Mouse (Mus musculus): ENCODE results near the gene Cib1. TPM values are rescaled to one million over a fixed set of nuclear protein-coding genes. Genes with fewer than 3 reads are reported as not detected.

Gene Cib1
- polyA plus RNA-seq, 1 experiment from 2014 or later, result 141 TPM

DNA sequence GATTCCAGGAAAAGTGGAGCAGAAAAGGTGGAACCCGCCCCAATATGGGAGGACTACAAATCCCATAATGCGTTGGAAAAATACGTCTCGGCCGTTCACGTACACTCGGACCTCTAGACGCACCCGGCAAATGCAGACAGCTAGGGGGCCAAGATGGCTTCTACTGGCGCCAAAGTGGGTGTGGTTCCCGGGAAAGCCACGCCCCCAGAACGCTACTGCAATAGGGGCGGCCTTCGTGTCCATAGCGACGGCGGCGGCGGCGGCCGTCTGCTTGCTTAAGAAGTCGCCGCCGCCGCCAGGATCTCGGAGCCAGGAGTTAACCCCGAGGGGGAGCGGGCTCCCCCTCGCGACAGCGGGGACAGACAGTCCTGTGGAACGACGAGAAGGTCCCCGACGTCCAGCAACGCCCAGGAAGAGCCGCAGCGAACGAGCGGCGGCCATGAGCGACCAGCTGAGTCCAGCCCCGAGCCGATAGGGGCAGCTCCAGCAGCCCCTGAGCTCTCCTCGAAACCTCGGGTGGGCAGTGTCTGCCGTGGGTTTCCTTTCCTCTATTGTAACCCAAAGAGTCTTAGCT, 13.6 kb upstream of the Cib1 start, which contains the start of gene Ttll13:
Gene Ttll13, plus strand, starts transcription at position 229 of the 574 bp plus-strand sequence.
- no peaks in the 10 kb centered on the region for H3K27me3 ChIP-seq (ENCODE audit: control insufficient read depth, insufficient read depth, low read length)
- peak; percentile 99 for ATAC-seq (ENCODE audit: insufficient read depth, low FRiP score)
- H3K4me1 ChIP-seq (ENCODE audit: control insufficient read depth, insufficient read depth, low read length), result no peaks in the 10 kb centered on the region; the same call in 1 of the 2 replicates
- H3K4me2 ChIP-seq (ENCODE audit: low read depth, low read length), result peak within 1 kb of the TSS; percentile 70
- WGBS, result under 1% methylated on average over 48 of the region's 48 CpGs
- H3K27ac ChIP-seq (ENCODE audit: low read length), result peak within 1 kb of the TSS; percentile 88
- H3K36me3 ChIP-seq (ENCODE audit: control insufficient read depth, insufficient read depth, low read length), result no peaks in the 10 kb centered on the region
- H3K9ac ChIP-seq (ENCODE audit: low read length), result peak within 1 kb of the TSS; percentile 86
- peak within 1 kb of the TSS; percentile 68 for H3K4me3 ChIP-seq (replicated peaks; ENCODE audit: low read length)
- H3K9me3 ChIP-seq (replicated peaks; ENCODE audit: control insufficient read depth, low read length), result no peaks in the 10 kb centered on the region

DNA sequence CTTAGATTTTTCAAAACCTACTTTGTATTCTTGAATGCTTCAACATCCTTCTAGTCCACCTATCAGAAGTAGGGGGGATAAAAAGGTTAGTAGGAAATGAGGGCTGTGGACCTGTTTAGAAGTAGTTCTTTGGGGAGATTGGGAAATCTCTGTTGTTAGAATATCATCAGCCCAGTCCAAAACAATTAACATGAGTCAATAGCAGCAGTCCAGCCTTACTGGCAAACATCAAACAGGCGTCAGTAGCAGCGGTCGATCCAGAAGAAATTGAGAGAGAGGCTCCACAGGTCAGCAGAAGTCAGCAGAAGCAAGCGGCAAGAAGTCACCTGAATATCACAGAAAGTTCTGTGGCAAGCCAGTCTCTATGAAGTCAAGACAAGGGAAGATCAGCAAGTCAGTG, 12.2 kb upstream of the Cib1 start:
- Histone ChIP-seq H3K4me3 (replicated peaks; ENCODE audit: low read length) (no peak overlapping the region), H3K27ac (ENCODE audit: low read length) (no peak overlapping the region), H3K27me3 (ENCODE audit: control insufficient read depth, insufficient read depth, low read length) (no peaks in the 10 kb centered on the region), H3K4me1 (ENCODE audit: control insufficient read depth, insufficient read depth, low read length) (no peaks in the 10 kb centered on the region), H3K36me3 (ENCODE audit: control insufficient read depth, insufficient read depth, low read length) (no peaks in the 10 kb centered on the region), H3K4me2 (ENCODE audit: low read depth, low read length) (no peak overlapping the region), H3K9ac (ENCODE audit: low read length) (no peak overlapping the region), H3K9me3 (replicated peaks; ENCODE audit: control insufficient read depth, low read length) (no peaks in the 10 kb centered on the region)
- no peak for ATAC-seq (ENCODE audit: insufficient read depth, low FRiP score)
- 90% methylated on average over 4 of the region's 4 CpGs for WGBS

DNA sequence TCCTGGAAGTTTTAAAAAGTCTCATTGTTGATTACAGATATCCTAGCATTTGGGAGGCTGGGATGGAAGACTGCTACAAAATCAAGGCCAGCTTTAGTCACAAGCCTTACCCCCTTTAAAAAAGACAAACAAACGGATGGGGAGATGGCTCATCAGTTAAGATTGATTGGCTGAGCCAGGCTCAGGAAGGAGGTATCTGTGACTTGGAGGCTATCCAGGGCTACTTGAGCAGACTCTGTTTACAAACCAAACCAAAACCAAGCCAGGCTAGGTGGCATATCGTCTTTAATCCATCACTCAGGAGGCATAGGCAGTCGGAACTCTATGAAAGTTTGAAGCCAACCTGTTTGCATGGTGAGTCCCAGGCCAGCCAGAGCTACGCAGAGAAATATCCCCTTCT, 9.0 kb upstream of the Cib1 start:
- Histone ChIP-seq H3K27ac (ENCODE audit: low read length) (no peak overlapping the region), H3K9ac (ENCODE audit: low read length) (no peak overlapping the region), H3K4me2 (ENCODE audit: low read depth, low read length) (no peak overlapping the region), H3K36me3 (ENCODE audit: control insufficient read depth, insufficient read depth, low read length) (peaks cover 9% of the 10 kb centered on the region; the same call in 1 of the 2 replicates), H3K27me3 (ENCODE audit: control insufficient read depth, insufficient read depth, low read length) (no peaks in the 10 kb centered on the region), H3K4me1 (ENCODE audit: control insufficient read depth, insufficient read depth, low read length) (no peaks in the 10 kb centered on the region), H3K9me3 (replicated peaks; ENCODE audit: control insufficient read depth, low read length) (no peaks in the 10 kb centered on the region), H3K4me3 (replicated peaks; ENCODE audit: low read length) (no peak overlapping the region)
- 63% methylated on average over 4 of the region's 4 CpGs for whole genome bisulfite sequencing
- ATAC-seq (ENCODE audit: insufficient read depth, low FRiP score), result no peak

DNA sequence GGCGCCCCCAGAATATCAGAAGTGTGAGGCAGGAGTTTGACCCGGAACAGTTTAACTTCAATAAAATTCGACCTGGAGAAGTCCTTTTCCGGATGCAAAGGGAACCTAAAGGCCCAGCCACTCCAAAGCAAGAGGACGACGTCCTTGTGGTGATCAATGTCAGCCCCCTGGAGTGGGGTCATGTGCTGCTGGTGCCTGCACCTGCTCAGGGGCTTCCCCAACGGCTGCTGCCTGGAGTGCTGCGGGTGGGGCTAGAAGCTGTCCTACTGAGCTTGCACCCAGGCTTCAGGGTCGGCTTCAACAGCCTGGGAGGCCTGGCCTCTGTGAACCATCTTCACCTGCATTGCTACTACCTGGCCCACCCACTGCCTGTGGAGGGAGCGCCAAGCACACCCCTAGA, 5.9 kb upstream of the Cib1 start:
- Histone ChIP-seq H3K27me3 (ENCODE audit: control insufficient read depth, insufficient read depth, low read length) (no peaks in the 10 kb centered on the region), H3K4me3 (replicated peaks; ENCODE audit: low read length) (no peak overlapping the region), H3K36me3 (ENCODE audit: control insufficient read depth, insufficient read depth, low read length) (peaks cover 9% of the 10 kb centered on the region; the same call in 1 of the 2 replicates), H3K4me2 (ENCODE audit: low read depth, low read length) (no peak overlapping the region), H3K4me1 (ENCODE audit: control insufficient read depth, insufficient read depth, low read length) (peaks cover 5% of the 10 kb centered on the region; the same call in 1 of the 2 replicates), H3K9me3 (replicated peaks; ENCODE audit: control insufficient read depth, low read length) (no peaks in the 10 kb centered on the region), H3K27ac (ENCODE audit: low read length) (no peak overlapping the region), H3K9ac (ENCODE audit: low read length) (no peak overlapping the region)
- no peak for ATAC-seq (ENCODE audit: insufficient read depth, low FRiP score)
- 85% methylated on average over 10 of the region's 10 CpGs for WGBS

DNA sequence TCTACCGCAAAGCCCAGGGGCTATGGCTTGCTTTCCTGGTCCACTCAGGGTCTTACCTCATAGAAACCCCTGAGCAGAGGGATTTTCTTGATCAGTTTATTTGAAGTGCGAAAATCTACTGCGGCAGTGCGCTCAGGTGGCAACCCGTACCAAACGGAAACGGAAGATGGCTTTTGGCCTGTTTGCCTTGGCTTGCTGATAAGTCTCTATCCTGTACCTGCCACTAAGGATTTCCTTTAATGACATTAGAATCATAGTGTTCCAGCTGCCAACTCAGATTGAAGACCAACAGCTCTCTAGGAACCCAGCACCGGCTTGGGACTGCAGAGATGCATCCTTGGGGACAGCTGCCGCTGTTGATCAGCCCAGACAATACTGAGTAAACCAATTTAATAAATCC, 1.2 kb upstream of the Cib1 start:
- ATAC-seq (ENCODE audit: insufficient read depth, low FRiP score), result no peak
- peaks cover 5% of the 10 kb centered on the region; the same call in 1 of the 2 replicates for H3K4me1 ChIP-seq (ENCODE audit: control insufficient read depth, insufficient read depth, low read length)
- H3K36me3 ChIP-seq (ENCODE audit: control insufficient read depth, insufficient read depth, low read length), result peaks cover 5% of the 10 kb centered on the region; the same call in 1 of the 2 replicates
- peak overlapping the region; percentile 65 for H3K4me2 ChIP-seq (ENCODE audit: low read depth, low read length)
- WGBS, result 68% methylated on average over 9 of the region's 9 CpGs
- peak overlapping the region; percentile 84 for H3K4me3 ChIP-seq (replicated peaks; ENCODE audit: low read length)
- peak overlapping the region; percentile 46; the same call in 1 of the 2 replicates for H3K9ac ChIP-seq (ENCODE audit: low read length)
- no peaks in the 10 kb centered on the region for H3K9me3 ChIP-seq (replicated peaks; ENCODE audit: control insufficient read depth, low read length)
- no peaks in the 10 kb centered on the region for H3K27me3 ChIP-seq (ENCODE audit: control insufficient read depth, insufficient read depth, low read length)
- H3K27ac ChIP-seq (ENCODE audit: low read length), result no peak overlapping the region

DNA sequence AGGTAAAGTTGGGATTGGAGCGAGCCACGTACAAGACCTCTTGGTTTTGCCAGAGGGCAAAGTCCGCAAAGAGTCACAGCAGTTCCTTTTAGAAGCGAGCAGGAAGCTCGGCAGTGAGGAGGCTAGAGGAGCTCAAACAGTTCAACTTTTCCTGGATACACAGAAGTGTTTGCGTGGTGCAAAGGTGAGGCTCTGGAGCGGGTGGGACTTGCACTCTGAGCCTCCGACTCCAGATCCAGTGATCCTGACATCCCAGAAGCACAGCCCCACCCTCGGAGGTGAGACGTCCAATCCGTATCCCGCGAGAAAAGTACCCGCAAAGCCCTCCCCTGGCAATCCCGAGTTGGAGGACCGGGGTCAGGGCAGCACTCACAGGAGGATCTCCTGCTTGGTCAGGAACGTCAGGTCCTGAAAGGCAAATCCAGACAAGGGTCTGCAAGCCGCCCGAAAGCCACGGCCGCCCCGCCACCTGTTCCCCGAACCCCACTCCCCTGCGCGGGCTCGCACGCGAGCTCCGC, 583 bp downstream of the Cib1 start:
- under 1% methylated on average over 29 of the region's 29 CpGs for WGBS

DNA sequence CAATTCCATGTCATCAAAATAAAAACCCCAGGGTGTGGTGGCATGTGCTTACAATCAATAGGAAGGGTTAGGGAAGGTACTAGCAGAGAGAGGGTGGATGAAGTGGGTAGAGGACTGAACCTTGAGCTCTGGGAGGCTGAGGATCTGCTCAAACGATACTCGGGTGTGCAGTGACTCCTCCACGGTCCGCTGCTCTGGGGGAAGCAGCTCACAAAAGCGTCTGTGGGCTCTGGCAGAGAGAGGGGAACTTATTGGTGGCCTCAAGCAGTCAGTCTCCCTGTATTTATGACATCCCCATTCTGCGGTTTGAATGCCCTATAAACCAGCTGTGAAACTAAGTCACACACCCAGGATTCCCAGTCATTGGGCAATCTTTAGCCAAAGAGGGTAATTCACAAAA, 2.4 kb downstream of the Cib1 start:
- H3K4me3 ChIP-seq (replicated peaks; ENCODE audit: low read length), result no peak overlapping the region

More for the DNA sequence above, 583 bp downstream of the Cib1 start:
- peak; percentile 49 for ATAC-seq (ENCODE audit: insufficient read depth, low FRiP score)
- peak overlapping the region; percentile 74 for H3K9ac ChIP-seq (ENCODE audit: low read length)
- H3K4me2 ChIP-seq (ENCODE audit: low read depth, low read length), result peak overlapping the region; percentile 65
- H3K27me3 ChIP-seq (ENCODE audit: control insufficient read depth, insufficient read depth, low read length), result no peaks in the 10 kb centered on the region
- no peaks in the 10 kb centered on the region for H3K36me3 ChIP-seq (ENCODE audit: control insufficient read depth, insufficient read depth, low read length)
- no peaks in the 10 kb centered on the region for H3K9me3 ChIP-seq (replicated peaks; ENCODE audit: control insufficient read depth, low read length)
- H3K4me1 ChIP-seq (ENCODE audit: control insufficient read depth, insufficient read depth, low read length), result peaks cover 5% of the 10 kb centered on the region; the same call in 1 of the 2 replicates
- H3K27ac ChIP-seq (ENCODE audit: low read length), result peak overlapping the region; percentile 89
- peak overlapping the region; percentile 84 for H3K4me3 ChIP-seq (replicated peaks; ENCODE audit: low read length)

DNA sequence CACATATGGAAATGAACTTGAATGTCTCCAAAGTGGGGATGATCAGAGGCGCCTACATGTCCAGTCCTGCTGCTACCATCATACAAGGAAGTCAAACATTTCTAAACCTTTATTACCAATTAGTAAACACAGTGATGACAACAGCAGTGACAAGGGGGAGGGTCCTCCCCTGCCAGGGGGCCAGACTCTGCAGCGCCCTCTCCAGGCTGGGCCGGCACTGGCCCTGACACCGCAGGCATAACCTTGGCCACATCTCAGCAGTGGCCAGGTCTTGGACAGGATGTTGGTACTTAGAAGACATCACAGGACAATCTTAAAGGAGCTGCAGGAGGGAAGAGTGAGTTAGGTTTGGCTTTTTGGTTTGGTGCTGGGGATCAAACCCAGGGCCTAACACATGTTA, 5.5 kb downstream of the Cib1 start:
- H3K27ac ChIP-seq (ENCODE audit: low read length), result peak overlapping the region; percentile 34; the same call in 1 of the 2 replicates
- 92% methylated on average over 4 of the region's 4 CpGs for WGBS

More for the DNA sequence above, 2.4 kb downstream of the Cib1 start:
- Histone ChIP-seq H3K9me3 (replicated peaks; ENCODE audit: control insufficient read depth, low read length) (no peaks in the 10 kb centered on the region), H3K9ac (ENCODE audit: low read length) (no peak overlapping the region), H3K4me2 (ENCODE audit: low read depth, low read length) (no peak overlapping the region), H3K36me3 (ENCODE audit: control insufficient read depth, insufficient read depth, low read length) (no peaks in the 10 kb centered on the region), H3K27ac (ENCODE audit: low read length) (no peak overlapping the region), H3K4me1 (ENCODE audit: control insufficient read depth, insufficient read depth, low read length) (peaks cover 5% of the 10 kb centered on the region; the same call in 1 of the 2 replicates), H3K27me3 (ENCODE audit: control insufficient read depth, insufficient read depth, low read length) (no peaks in the 10 kb centered on the region)
- 77% methylated on average over 6 of the region's 6 CpGs for WGBS
- ATAC-seq (ENCODE audit: insufficient read depth, low FRiP score), result no peak

DNA sequence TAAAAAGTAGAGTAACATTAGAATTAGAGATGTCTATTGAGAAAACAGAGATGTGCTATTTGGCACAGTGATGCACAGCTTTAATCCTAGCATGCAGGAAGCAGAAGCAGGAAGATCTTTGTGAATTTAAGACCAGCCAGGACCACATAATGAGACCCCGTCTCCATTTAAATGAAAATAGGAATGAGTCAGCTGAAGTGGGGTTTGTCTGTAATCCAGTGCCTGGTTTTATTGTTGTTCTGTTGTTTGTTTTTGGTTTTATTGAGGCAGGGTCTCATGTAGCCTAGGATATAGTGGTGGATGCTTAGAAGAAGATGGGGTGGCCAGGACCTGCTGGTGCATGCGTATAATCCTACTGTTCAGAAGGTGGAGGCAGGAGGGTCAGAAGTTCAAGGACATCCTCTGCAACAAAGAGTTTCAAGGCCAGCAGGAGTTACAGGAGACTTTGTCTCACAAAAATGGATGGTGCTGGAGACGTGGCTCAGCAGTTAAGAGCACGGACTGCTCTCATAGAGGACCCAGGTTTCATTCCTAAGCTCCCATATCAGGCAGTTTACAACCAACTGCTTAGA, 11.3 kb downstream of the Cib1 start:
- Histone ChIP-seq H3K9ac (ENCODE audit: low read length) (no peak overlapping the region), H3K9me3 (replicated peaks; ENCODE audit: control insufficient read depth, low read length) (no peaks in the 10 kb centered on the region), H3K4me2 (ENCODE audit: low read depth, low read length) (no peak overlapping the region), H3K36me3 (ENCODE audit: control insufficient read depth, insufficient read depth, low read length) (peaks cover 33% of the 10 kb centered on the region), H3K4me3 (replicated peaks; ENCODE audit: low read length) (no peak overlapping the region), H3K27ac (ENCODE audit: low read length) (no peak overlapping the region), H3K4me1 (ENCODE audit: control insufficient read depth, insufficient read depth, low read length) (no peaks in the 10 kb centered on the region), H3K27me3 (ENCODE audit: control insufficient read depth, insufficient read depth, low read length) (no peaks in the 10 kb centered on the region)
- 85% methylated on average over 4 of the region's 4 CpGs for WGBS
- ATAC-seq (ENCODE audit: insufficient read depth, low FRiP score), result no peak

More for the DNA sequence above, 5.5 kb downstream of the Cib1 start:
- Histone ChIP-seq H3K9ac (ENCODE audit: low read length) (no peak overlapping the region), H3K27me3 (ENCODE audit: control insufficient read depth, insufficient read depth, low read length) (no peaks in the 10 kb centered on the region), H3K4me2 (ENCODE audit: low read depth, low read length) (no peak overlapping the region), H3K36me3 (ENCODE audit: control insufficient read depth, insufficient read depth, low read length) (0 out of 2 replicates have a peak, but pooled peaks cover 4% of the 10 kb centered on the region), H3K9me3 (replicated peaks; ENCODE audit: control insufficient read depth, low read length) (no peaks in the 10 kb centered on the region), H3K4me1 (ENCODE audit: control insufficient read depth, insufficient read depth, low read length) (no peaks in the 10 kb centered on the region), H3K4me3 (replicated peaks; ENCODE audit: low read length) (no peak overlapping the region)
- no peak for ATAC-seq (ENCODE audit: insufficient read depth, low FRiP score)

All from stomach, embryonic 16.5 days (tissue).